Mouse (Mus musculus): ENCODE data around the gene Acvr2b.

Acvr2b gene

GRCm38 (mm10) chr9:119473608-119474164 is 71.8 kb downstream of the Acvr2b start:
- no peak for DNase-seq (ENCODE audit: low read depth)

DNA sequence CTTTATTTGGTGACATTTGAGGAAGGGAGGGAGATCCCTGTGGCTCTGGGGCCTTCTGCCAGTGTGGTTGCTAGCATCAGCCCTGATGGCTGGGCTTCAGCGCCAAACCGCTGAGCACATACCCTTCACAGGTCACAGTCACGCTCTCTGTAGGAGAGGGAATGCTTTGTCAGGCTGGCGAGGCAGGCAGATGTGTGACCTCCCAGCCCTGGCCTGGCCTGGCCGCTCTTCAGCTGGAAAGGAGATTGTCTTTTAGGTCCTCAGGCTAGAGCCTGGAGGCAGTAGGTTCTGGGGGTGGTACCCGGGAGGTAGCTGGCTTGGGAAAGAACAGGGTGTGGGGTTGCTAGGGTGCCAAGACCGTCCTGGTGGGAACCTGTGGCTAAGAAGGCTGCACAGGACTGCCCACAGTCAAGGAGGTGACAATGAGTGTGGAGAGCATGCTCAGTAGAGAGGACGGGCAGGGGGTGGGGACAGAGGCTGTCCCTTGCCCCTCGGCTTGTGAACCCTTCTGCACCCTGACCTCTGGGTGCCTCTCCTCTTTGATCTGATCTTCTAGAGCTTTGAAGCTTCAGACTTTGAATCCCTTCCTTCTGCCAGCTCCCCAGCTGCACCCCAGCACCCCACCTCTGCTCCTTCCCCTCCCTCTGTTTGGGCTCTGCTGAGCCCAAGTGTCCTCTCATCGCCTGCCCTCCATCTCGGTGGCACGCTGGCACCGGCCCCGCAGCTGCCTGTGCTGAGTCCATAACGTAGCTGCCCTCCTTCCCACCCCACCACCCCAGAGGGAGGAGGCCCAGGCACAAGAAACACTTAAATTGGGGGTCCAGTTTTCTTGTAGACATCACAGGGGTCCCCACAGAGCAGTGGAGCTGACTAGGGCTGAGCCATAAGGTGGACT is 73.0 kb downstream of the Acvr2b start:
- DNase-seq (ENCODE audit: low read depth), result no peak

GRCm38 (mm10) chr9:119477754-119478153 is 75.8 kb downstream of the Acvr2b start:
- no peak for DNase-seq (ENCODE audit: low read depth)

- DNase-seq (ENCODE audit: low read depth), result no peak
Observed at GRCm38 (mm10) chr9:119478345-119478744, 76.4 kb downstream of the Acvr2b start.

DNA sequence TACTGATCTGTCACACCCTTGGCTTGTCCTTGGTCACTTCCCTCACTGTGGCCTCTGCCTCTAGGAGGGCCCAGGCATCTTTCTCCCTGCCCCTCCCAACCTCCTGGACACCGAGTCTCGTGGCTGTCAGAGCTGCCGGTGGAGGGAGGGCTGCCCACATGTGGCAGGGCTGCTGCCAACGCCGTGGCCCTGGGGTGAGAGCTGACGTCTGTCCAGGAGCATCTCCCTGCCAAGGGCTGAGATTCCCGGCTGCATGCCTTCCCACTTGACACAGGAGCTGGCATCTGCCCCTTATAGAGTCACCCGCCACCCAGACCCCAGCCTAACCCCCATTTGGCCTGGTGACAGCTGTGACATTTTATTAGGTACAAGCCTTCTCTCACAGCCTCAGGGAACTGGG is 77.4 kb downstream of the Acvr2b start:
- no peak for DNase-seq (ENCODE audit: low read depth)

GRCm38 (mm10) chr9:119481612-119482011 is 79.7 kb downstream of the Acvr2b start:
- DNase-seq (ENCODE audit: low read depth), result no peak

DNA sequence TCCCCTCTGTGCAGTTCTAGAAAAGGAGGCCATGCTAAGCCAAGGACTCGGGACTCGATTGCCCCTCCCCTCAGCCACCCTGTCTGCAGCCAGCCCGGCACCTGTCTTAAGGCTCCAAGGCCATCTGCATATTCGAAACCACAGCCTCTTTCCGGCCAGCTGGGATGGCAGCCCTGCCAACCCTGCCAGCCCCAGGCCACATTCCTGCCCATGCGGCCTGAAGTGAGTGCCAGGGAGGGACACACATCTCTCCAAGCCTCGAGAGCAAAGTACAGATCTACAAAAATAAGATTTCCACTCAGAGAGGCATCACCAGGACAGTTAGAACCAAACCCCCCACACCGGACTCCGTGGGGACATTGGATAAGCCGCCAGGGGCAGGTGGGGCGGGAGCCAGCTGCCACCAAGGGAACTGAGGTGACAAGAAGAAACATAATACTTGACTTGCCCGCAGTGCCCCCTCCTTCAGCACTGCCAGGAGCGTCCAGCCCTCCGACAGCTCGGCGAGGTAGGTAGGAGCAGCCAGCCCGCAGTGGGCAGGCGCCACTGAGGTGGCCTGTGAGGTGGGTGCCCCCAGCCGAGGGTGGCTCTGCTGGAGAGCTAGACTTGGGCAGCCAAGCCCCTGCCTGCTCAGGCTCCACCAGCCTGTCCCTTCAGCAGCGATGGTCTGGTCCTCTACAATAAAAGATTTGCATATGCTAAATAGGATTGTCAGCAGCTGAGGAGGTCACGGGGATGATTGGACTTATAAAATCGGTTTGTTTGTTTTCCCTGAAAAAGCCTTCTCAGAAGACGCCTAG is 81.8 kb downstream of the Acvr2b start:
- no peak for DNase-seq (ENCODE audit: low read depth)

DNA sequence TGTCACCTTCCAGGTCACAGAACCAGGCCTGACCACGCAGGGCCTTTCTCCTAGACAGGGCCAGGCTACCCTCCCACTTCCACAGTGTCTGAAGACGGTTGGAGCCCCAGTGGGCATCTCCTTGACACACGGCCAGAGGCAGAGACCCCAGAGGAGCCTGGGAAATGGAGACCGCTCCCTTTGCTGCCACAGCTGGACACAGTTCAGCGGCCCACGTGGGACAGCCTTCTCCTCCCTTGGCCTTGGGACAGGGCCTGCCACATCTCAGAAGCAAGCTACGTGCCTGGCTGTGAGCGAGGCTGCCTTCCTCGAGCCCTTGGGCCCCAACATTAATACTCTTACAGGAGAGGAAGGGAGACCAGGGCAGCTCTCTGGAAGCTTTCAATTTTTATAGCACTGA is 82.5 kb downstream of the Acvr2b start:
- DNase-seq (ENCODE audit: low read depth), result no peak
